Mouse (Mus musculus): ENCODE data around the gene Ceacam10. TPM values are rescaled to one million over a fixed set of nuclear protein-coding genes. Genes with fewer than 3 reads are reported as not detected.

Ceacam10 gene
- total RNA-seq, 1 experiment from 2014 or later, result 30.5 TPM

Other genes starting within 250 kb of the Ceacam10 start
- gene Irgq, start 246.5 kb upstream of the Ceacam10 start, total RNA-seq (2017), result 12.4 and 14.0 TPM in 2 replicates
- not detected in 2 replicates for gene Pinlyp, start 231.1 kb upstream of the Ceacam10 start, total RNA-seq (2017)
- 38.4 and 56.0 TPM in 2 replicates for gene Xrcc1, start 230.9 kb upstream of the Ceacam10 start, total RNA-seq (2017)
- 5.8 and 6.1 TPM in 2 replicates for gene Ethe1, start 189.7 kb upstream of the Ceacam10 start, total RNA-seq (2017)
- gene Zfp575, start 189.6 kb upstream of the Ceacam10 start, total RNA-seq (2017), result not detected in 2 replicates
- 13.7 and 13.9 TPM in 2 replicates for gene Phldb3, start 166.4 kb upstream of the Ceacam10 start, total RNA-seq (2017)
- gene Lypd3, start 140.7 kb upstream of the Ceacam10 start, total RNA-seq (2017), result not detected in 2 replicates
- not detected in 2 replicates for gene Tex101, start 100.5 kb upstream of the Ceacam10 start, total RNA-seq (2017)
- not detected in 2 replicates for gene BC049730, start 68.0 kb upstream of the Ceacam10 start, total RNA-seq (2017)
- not detected in 2 replicates for gene Gm4763, start 50.3 kb upstream of the Ceacam10 start, total RNA-seq (2017)
- gene Cd177, start 16.9 kb upstream of the Ceacam10 start, total RNA-seq (2017), result 40.7 and 50.3 TPM in 2 replicates
- gene Gm9844, start 85.0 kb downstream of the Ceacam10 start, total RNA-seq (2017), result 5.2 and 7.1 TPM in 2 replicates
- gene Lypd4, start 92.7 kb downstream of the Ceacam10 start, total RNA-seq (2017), result not detected in 2 replicates
- not detected in 2 replicates for gene Dmrtc2, start 92.9 kb downstream of the Ceacam10 start, total RNA-seq (2017)
- 834 and 844 TPM in 2 replicates for gene Rps19, start 107.2 kb downstream of the Ceacam10 start, total RNA-seq (2017)
- gene Cd79a, start 120.2 kb downstream of the Ceacam10 start, total RNA-seq (2017), result 464 and 482 TPM in 2 replicates
- gene Arhgef1, start 125.7 kb downstream of the Ceacam10 start, total RNA-seq (2017), result 473 and 474 TPM in 2 replicates
- gene Gm4881, start 167.3 kb downstream of the Ceacam10 start, total RNA-seq (2017), result not detected in 2 replicates
- 201 and 229 TPM in 2 replicates for gene Rabac1, start 195.5 kb downstream of the Ceacam10 start, total RNA-seq (2017)
- 60.2 and 66.9 TPM in 2 replicates for gene Atp1a3, start 228.8 kb downstream of the Ceacam10 start, total RNA-seq (2017)

Data from neutrophil, adult 5-6 weeks (primary cell).